Mouse (Mus musculus) MEL (cell line): Measurements from ENCODE around the gene Cotl1.

Experiments
- CTCF ChIP-seq, 3 experiments: IDR thresholded peaks in 2 of 3; conservative IDR thresholded peaks in 1 of 3; 2 replicates each; pipeline ENCODE4 v1.5.1; 2011 to 2012; ENCODE audit warnings: low read length in 3 of 3, low read depth in 2 of 3, mild to moderate bottlenecking in 2 of 3, improper control_type of control experiment in 1 of 3, inconsistent platforms in 1 of 3, mixed read lengths in 1 of 3, moderate library complexity in 1 of 3; ENCODE audit not compliant: control insufficient read depth in 1 of 3, insufficient read depth in 1 of 3, poor library complexity in 1 of 3, severe bottlenecking in 1 of 3
- ELF1 ChIP-seq: IDR thresholded peaks from 2 replicates; pipeline ENCODE4 v1.6.1; 2014; ENCODE audit warnings: low read depth, mild to moderate bottlenecking, inconsistent platforms, low read length, improper control_type of control experiment, moderate library complexity
- KAT2A ChIP-seq: conservative IDR thresholded peaks from 2 replicates; pipeline ENCODE4 v1.6.1; 2012; ENCODE audit warnings: low read depth, low read length, improper control_type of control experiment, inconsistent platforms
- MAX ChIP-seq: IDR thresholded peaks from 2 replicates; pipeline ENCODE4 v1.6.1; 2011; ENCODE audit warnings: low read length, improper control_type of control experiment
- MAZ ChIP-seq: IDR thresholded peaks from 2 replicates; pipeline ENCODE4 v1.6.1; 2012; ENCODE audit warnings: low read depth, mild to moderate bottlenecking, inconsistent platforms, low read length, improper control_type of control experiment
- POLR2A ChIP-seq, 2 experiments: IDR thresholded peaks; 2 replicates each; pipeline ENCODE4 v1.6.1; 2011 to 2012; ENCODE audit warnings: low read length in 2 of 2, mild to moderate bottlenecking in 2 of 2, control low read depth in 1 of 2, improper control_type of control experiment in 1 of 2, low read depth in 1 of 2, moderate library complexity in 1 of 2; ENCODE audit not compliant: control insufficient read depth in 1 of 2, insufficient read depth in 1 of 2, poor library complexity in 1 of 2

GRCm38 (mm10) chr8:119810953-119811499 is 29.3 kb downstream of the Cotl1 start:
- no peak for TF ChIP-seq CTCF (IDR thresholded peaks at IDR 0.05 in 2 of 3, conservative IDR thresholded peaks at IDR 0.05 in 1 of 3; ENCODE audit: control insufficient read depth in 1 of 3, insufficient read depth in 1 of 3, low read depth in 2 of 3, low read length in 3 of 3, poor library complexity in 1 of 3, severe bottlenecking in 1 of 3)
- TF ChIP-seq POLR2A (IDR thresholded peaks at IDR 0.05; ENCODE audit: control insufficient read depth in 1 of 2, insufficient read depth in 1 of 2, low read depth in 1 of 2, low read length in 2 of 2, poor library complexity in 1 of 2) = no peak
- TF ChIP-seq MAZ = no peak
- no peak for TF ChIP-seq MAX
- TF ChIP-seq ELF1 = no peak
- TF ChIP-seq KAT2A = no peak
